ENCODE assay signal across 8 mouse cellular contexts in the genomic region with DNA sequence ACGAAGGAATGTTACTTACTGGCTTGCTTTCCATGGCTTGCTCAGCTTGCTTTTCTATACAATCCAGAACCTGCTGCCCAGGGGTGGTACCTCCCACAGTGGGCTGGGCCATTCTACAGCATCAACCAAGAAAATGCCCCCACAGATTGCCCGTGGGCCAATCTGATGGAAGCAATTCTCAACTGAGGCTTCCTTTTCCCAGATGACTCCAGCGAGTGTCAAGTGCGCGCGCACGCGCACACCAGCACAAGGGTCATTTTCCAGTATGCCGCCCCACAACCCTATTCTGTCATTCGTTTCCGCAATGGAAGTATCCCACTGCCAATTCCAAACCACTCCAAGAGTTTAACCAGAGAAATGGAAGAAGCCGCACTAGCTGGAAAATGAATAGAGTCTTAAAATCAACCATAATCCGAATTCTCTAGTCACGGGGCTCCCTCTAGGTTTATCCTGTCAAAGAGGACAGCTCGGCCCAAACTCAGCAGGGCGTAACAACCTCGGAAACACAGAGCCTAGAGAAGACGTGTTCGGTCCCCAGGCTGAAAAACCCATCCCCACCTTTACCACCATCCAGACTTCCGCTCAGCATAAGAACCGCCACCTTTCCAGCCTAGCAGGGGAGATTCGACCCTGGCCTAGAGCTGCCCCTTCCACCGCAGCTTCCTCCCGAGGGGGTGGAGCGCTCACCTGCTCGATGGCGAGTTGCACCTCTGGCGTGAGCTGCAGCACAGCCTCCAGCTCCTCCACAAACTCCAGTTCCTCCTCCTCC. TPM values are rescaled to one million over a fixed set of nuclear protein-coding genes. Genes with fewer than 3 reads are reported as not detected.
DNase-seq lines count a peak whose midpoint lies in the region; ATAC-seq lines count a peak whose summit lies in the region.

No protein-coding gene starts in this region.

- peak overlapping the region; percentile 77 for H3K4me3 ChIP-seq in kidney, embryonic 16.5 days (ENCODE audit: low read length)
- peak overlapping the region; percentile 93 for H3K4me3 ChIP-seq in liver, embryonic 13.5 days (replicated peaks)
- H3K4me3 ChIP-seq in neural tube, embryonic 11.5 days (ENCODE audit: low read depth, low read length): peak overlapping the region; percentile 92

- under 1% methylated on average over 28 of the region's 28 CpGs for WGBS in kidney, embryonic 16.5 days
- under 1% methylated on average over 28 of the region's 28 CpGs for WGBS in liver, embryonic 13.5 days (ENCODE audit: insufficient replicate concordance)
- WGBS in neural tube, embryonic 11.5 days: 3% methylated on average over 28 of the region's 28 CpGs

- H3K9me3 ChIP-seq in kidney, embryonic 16.5 days (ENCODE audit: low read length): no peaks in the 10 kb centered on the region
- H3K9me3 ChIP-seq in liver, embryonic 13.5 days (replicated peaks): no peaks in the 10 kb centered on the region
- no peaks in the 10 kb centered on the region for H3K9me3 ChIP-seq in neural tube, embryonic 11.5 days (ENCODE audit: control insufficient read depth, low read length)

- peak overlapping the region; percentile 50; the same call in 1 of the 2 replicates for H3K27ac ChIP-seq in kidney, embryonic 16.5 days (ENCODE audit: low read length)
- H3K27ac ChIP-seq in liver, embryonic 13.5 days: peak overlapping the region; percentile 72
- H3K27ac ChIP-seq in neural tube, embryonic 11.5 days (ENCODE audit: low read depth, low read length): peak overlapping the region; percentile 35; the same call in 1 of the 2 replicates

- peak; percentile 90 for ATAC-seq in kidney, embryonic 16.5 days (ENCODE audit: low FRiP score, low TSS enrichment)
- ATAC-seq in liver, embryonic 13.5 days (ENCODE audit: low read depth): peak; percentile 83
- ATAC-seq in neural tube, embryonic 11.5 days (ENCODE audit: insufficient read depth, low FRiP score, low TSS enrichment): peak; percentile 58

- peak; percentile 25 for DNase-seq in urinary bladder, postnatal 14 days (ENCODE audit: low spot score)
- no peak for DNase-seq in urinary bladder, adult 2 months (ENCODE audit: low spot score)
- peak; percentile 25 to 29 for DNase-seq in cerebellum, postnatal 4 days (ENCODE audit: low spot score in 2 of 2)
- peak; percentile 38 for DNase-seq in gonadal fat pad, adult 2 months (ENCODE audit: low read depth)
- peak; percentile 37 for DNase-seq in liver, embryonic 13.5 days
- DNase-seq in neural tube, embryonic 11.5 days (ENCODE audit: low spot score): peak; percentile 56
- DNase-seq in thymus, postnatal 36 days: peak; percentile 7 to 12

- no peaks in the 10 kb centered on the region for H3K27me3 ChIP-seq in kidney, embryonic 16.5 days (ENCODE audit: insufficient read depth, low read length)
- no peaks in the 10 kb centered on the region for H3K27me3 ChIP-seq in liver, embryonic 13.5 days
- H3K27me3 ChIP-seq in neural tube, embryonic 11.5 days (ENCODE audit: control insufficient read depth, insufficient read depth, low read length): no peaks in the 10 kb centered on the region

- peak overlapping the region; percentile 78 for H3K9ac ChIP-seq in kidney, embryonic 16.5 days (replicated peaks; ENCODE audit: low read length)
- H3K9ac ChIP-seq in liver, embryonic 13.5 days: peak overlapping the region; percentile 84
- H3K9ac ChIP-seq in neural tube, embryonic 11.5 days (ENCODE audit: low read length): peak overlapping the region; percentile 70

- H3K4me1 ChIP-seq in kidney, embryonic 16.5 days (ENCODE audit: insufficient read depth, low read length): peaks cover 7% of the 10 kb centered on the region
- H3K4me1 ChIP-seq in liver, embryonic 13.5 days (replicated peaks): peaks cover 17% of the 10 kb centered on the region
- peaks cover 4% of the 10 kb centered on the region; the same call in 1 of the 2 replicates for H3K4me1 ChIP-seq in neural tube, embryonic 11.5 days (ENCODE audit: control insufficient read depth, insufficient read depth, low read length)

- H3K4me2 ChIP-seq in kidney, embryonic 16.5 days (replicated peaks; ENCODE audit: low read depth, low read length): peak overlapping the region; percentile 83
- H3K4me2 ChIP-seq in liver, embryonic 13.5 days: peak overlapping the region; percentile 86
- H3K4me2 ChIP-seq in neural tube, embryonic 11.5 days (ENCODE audit: low read depth): peak overlapping the region; percentile 67

- H3K36me3 ChIP-seq in kidney, embryonic 16.5 days (ENCODE audit: insufficient read depth, low read length): 0 out of 2 replicates have a peak, but pooled peaks cover under 1% of the 10 kb centered on the region
- H3K36me3 ChIP-seq in liver, embryonic 13.5 days: peaks cover 18% of the 10 kb centered on the region
- H3K36me3 ChIP-seq in neural tube, embryonic 11.5 days (ENCODE audit: control insufficient read depth, insufficient read depth, low read length): no peaks in the 10 kb centered on the region

RNA-seq across cellular contexts. Expression of a gene that starts 0.5 kb away (rescaled TPM):
- polyA plus RNA-seq in urinary bladder, adult 2 months (2012; rRNA removed): 35.4 and 37.9 TPM in 2 replicates
- polyA plus RNA-seq in gonadal fat pad, adult 2 months (2012; rRNA removed): 30.1 and 35.1 TPM in 2 replicates
- polyA plus RNA-seq in kidney, embryonic 16.5 days (2015; fragmentation: Nextera tagmentation; extraction: Ambion mirVana): 46.2 and 46.9 TPM in 2 replicates
- 17.2 and 19.8 TPM in 2 replicates for polyA plus RNA-seq in liver, embryonic 13.5 days (2015; fragmentation: Nextera tagmentation; extraction: Ambion mirVana)
- 50.1 and 50.8 TPM in 2 replicates for polyA plus RNA-seq in neural tube, embryonic 11.5 days (2014; fragmentation: Nextera tagmentation; extraction: Ambion mirVana)

RNA-seq across cellular contexts. Expression of a gene that starts 0.6 kb away (rescaled TPM):
- polyA plus RNA-seq in urinary bladder, adult 2 months (2012; rRNA removed): 14.8 and 15.4 TPM in 2 replicates
- polyA plus RNA-seq in gonadal fat pad, adult 2 months (2012; rRNA removed): 5.8 and 9.2 TPM in 2 replicates
- 27.0 and 28.6 TPM in 2 replicates for polyA plus RNA-seq in kidney, embryonic 16.5 days (2015; fragmentation: Nextera tagmentation; extraction: Ambion mirVana)
- 4.5 and 5.4 TPM in 2 replicates for polyA plus RNA-seq in liver, embryonic 13.5 days (2015; fragmentation: Nextera tagmentation; extraction: Ambion mirVana)
- polyA plus RNA-seq in neural tube, embryonic 11.5 days (2014; fragmentation: Nextera tagmentation; extraction: Ambion mirVana): 37.2 and 40.1 TPM in 2 replicates

RNA-seq across cellular contexts. Expression of a gene that starts 38.5 kb away (rescaled TPM):
- polyA plus RNA-seq in urinary bladder, adult 2 months (2012; rRNA removed): 0.19 and 0.39 TPM in 2 replicates
- 23.3 and 26.9 TPM in 2 replicates for polyA plus RNA-seq in gonadal fat pad, adult 2 months (2012; rRNA removed)
- 1.2 and 1.7 TPM in 2 replicates for polyA plus RNA-seq in kidney, embryonic 16.5 days (2015; fragmentation: Nextera tagmentation; extraction: Ambion mirVana)
- polyA plus RNA-seq in liver, embryonic 13.5 days (2015; fragmentation: Nextera tagmentation; extraction: Ambion mirVana): 0.41 and 0.43 TPM in 2 replicates
- polyA plus RNA-seq in neural tube, embryonic 11.5 days (2014; fragmentation: Nextera tagmentation; extraction: Ambion mirVana): 0.46 TPM in 1 of 2 replicates, not detected in the other

RNA-seq across cellular contexts. Expression of a gene that starts 38.6 kb away (rescaled TPM):
- polyA plus RNA-seq in urinary bladder, adult 2 months (2012; rRNA removed): 9.6 and 9.9 TPM in 2 replicates
- polyA plus RNA-seq in gonadal fat pad, adult 2 months (2012; rRNA removed): 7.5 and 10.6 TPM in 2 replicates
- 33.1 and 36.7 TPM in 2 replicates for polyA plus RNA-seq in kidney, embryonic 16.5 days (2015; fragmentation: Nextera tagmentation; extraction: Ambion mirVana)
- 22.5 and 24.6 TPM in 2 replicates for polyA plus RNA-seq in liver, embryonic 13.5 days (2015; fragmentation: Nextera tagmentation; extraction: Ambion mirVana)
- polyA plus RNA-seq in neural tube, embryonic 11.5 days (2014; fragmentation: Nextera tagmentation; extraction: Ambion mirVana): 37.9 and 43.6 TPM in 2 replicates
